Mouse (Mus musculus) E14TG2a.4 (cell line): ENCODE data around the gene Diexf.
A peak's percentile ranks its signal among the peaks of the same experiment; 100 is the strongest.

Experiments used
- H3K27me3 ChIP-seq: 2 replicates; pipeline ENCODE4 v1.6.1; 2014; ENCODE audit warnings: low read length, control low read depth; ENCODE audit not compliant: insufficient read depth
- H3K36me3 ChIP-seq: 2 replicates; pipeline ENCODE4 v1.6.1; 2014; ENCODE audit warnings: low read length, control low read depth; ENCODE audit not compliant: insufficient read depth
- H3K4me1 ChIP-seq: replicated peaks from 2 replicates; pipeline ENCODE4 v1.6.1; 2014; ENCODE audit warnings: low read depth, low read length, control low read depth
- H3K4me3 ChIP-seq: replicated peaks from 2 replicates; pipeline ENCODE4 v1.5.1; 2014; ENCODE audit warnings: mild to moderate bottlenecking, low read length
- H3K9me3 ChIP-seq: 2 replicates; pipeline ENCODE4 v1.6.1; 2014; ENCODE audit warnings: low read length, control low read depth
- CTCF ChIP-seq: conservative IDR thresholded peaks from 2 replicates; pipeline ENCODE4 v1.5.1; 2014; ENCODE audit warnings: low read length
- NANOG ChIP-seq: IDR thresholded peaks from 2 replicates; pipeline ENCODE4 v1.6.1; 2014; ENCODE audit warnings: borderline replicate concordance, low read length, mixed read lengths
- POU5F1 ChIP-seq: IDR thresholded peaks from 2 replicates; pipeline ENCODE4 v1.6.1; 2014; ENCODE audit warnings: low read length, borderline replicate concordance

Diexf gene

DNA sequence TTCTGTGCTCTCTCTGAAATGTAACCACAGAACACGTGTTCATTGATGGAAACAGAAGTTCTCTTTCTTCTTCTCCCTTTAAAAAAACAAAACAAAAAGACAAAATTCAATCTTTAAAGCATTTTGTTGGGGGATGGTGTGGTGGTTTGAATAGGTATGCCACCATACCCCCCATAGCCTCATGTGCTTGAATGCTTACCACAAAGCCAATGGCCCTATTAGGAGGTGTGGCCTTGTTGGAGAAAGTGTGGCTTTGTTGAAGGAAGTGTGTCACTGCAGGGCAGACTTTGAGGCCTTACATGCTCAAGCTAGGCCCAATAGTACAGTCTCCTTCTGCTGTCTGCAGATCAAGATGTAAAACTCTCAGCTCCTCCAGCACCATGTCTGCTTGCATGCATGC, 16.3 kb upstream of the Diexf start:
- no peak for TF ChIP-seq NANOG
- TF ChIP-seq CTCF = no peak
- no peak for TF ChIP-seq POU5F1
- Histone ChIP-seq H3K9me3 (no peaks in the 10 kb centered on the region), H3K4me1 (no peaks in the 10 kb centered on the region), H3K4me3 (no peak overlapping the region), H3K27me3 (peaks cover 41% of the 10 kb centered on the region), H3K36me3 (no peaks in the 10 kb centered on the region)

DNA sequence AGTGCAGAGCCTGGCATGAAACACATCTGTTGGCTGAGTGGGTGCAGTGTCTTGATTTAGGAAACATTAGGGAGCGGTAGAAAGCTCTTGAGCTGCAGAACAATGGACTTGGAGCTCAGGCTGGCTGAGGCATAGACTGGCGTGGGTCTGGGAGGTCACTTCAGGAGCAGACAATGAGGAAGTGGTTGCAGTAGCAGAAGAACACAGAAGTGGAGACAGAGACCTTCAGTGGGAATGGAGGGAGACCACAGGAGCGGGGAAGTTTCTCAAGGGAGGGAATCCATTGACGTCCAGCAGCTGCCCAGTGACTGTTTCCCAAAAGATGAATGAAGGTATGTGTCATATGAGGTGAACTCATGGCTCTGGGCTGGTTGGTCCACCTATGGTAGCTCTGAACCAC, 15.0 kb upstream of the Diexf start:
- Histone ChIP-seq H3K27me3 (peaks cover 29% of the 10 kb centered on the region), H3K4me3 (no peak overlapping the region), H3K4me1 (peaks cover 5% of the 10 kb centered on the region; the same call in 1 of the 2 replicates), H3K9me3 (no peaks in the 10 kb centered on the region), H3K36me3 (no peaks in the 10 kb centered on the region)
- TF ChIP-seq NANOG (no peak), POU5F1 (no peak), CTCF (no peak)

DNA sequence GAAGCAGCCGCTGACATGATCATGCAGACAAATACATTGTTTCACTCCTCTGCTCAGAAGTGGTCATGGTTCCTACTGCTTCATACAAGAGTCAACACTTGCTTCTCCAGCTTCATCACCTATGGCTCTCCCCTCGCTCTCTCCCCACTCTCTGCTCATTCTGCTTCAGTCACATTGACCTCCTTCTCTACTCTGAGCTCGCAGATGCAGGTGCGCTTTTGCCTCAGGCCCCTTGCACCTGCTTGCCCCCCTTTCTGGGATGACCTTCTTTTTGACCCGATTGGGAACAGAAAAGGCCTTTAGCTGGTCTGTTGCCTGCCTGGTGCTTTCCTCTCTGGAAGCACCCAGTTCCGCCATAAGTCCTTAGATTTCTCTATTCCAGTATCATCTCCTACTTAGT, 14.4 kb upstream of the Diexf start:
- no peak for TF ChIP-seq NANOG
- no peak for TF ChIP-seq POU5F1
- TF ChIP-seq CTCF = no peak
- H3K27me3 ChIP-seq = peaks cover 29% of the 10 kb centered on the region
- H3K4me1 ChIP-seq = peaks cover 5% of the 10 kb centered on the region; the same call in 1 of the 2 replicates
- no peak overlapping the region for H3K4me3 ChIP-seq
- H3K9me3 ChIP-seq = no peaks in the 10 kb centered on the region
- H3K36me3 ChIP-seq = no peaks in the 10 kb centered on the region

DNA sequence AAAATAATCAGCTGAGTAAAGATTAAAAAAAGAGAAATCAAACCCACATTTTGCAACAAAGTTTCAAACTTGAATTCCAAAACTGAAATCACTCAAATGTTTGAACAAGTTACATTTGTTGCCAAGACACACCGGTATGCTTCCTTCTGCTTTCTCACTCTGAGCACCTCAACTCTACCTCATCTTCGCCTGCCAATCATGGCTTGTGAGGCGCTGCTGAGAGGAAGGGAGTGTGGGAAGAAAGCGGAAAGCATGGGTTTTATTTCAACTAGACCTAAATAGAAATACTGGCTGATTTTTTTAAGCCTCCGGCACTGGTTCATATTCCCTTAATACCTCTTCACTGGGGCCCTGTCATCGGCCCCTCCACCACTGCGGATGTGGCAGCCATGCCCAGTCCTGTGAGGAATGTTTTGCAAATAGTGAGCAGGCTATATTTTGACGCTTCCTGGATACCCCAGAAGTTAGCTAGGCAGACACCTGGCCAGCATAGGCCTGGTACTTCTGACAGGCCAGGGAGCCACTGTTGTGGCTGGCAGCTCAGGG, 12.5 kb upstream of the Diexf start:
- peaks cover 23% of the 10 kb centered on the region for H3K27me3 ChIP-seq
- peaks cover 5% of the 10 kb centered on the region; the same call in 1 of the 2 replicates for H3K4me1 ChIP-seq
- TF ChIP-seq CTCF = no peak
- TF ChIP-seq POU5F1 = no peak
- no peak for TF ChIP-seq NANOG
- H3K4me3 ChIP-seq = no peak overlapping the region
- no peaks in the 10 kb centered on the region for H3K36me3 ChIP-seq
- no peaks in the 10 kb centered on the region for H3K9me3 ChIP-seq

DNA sequence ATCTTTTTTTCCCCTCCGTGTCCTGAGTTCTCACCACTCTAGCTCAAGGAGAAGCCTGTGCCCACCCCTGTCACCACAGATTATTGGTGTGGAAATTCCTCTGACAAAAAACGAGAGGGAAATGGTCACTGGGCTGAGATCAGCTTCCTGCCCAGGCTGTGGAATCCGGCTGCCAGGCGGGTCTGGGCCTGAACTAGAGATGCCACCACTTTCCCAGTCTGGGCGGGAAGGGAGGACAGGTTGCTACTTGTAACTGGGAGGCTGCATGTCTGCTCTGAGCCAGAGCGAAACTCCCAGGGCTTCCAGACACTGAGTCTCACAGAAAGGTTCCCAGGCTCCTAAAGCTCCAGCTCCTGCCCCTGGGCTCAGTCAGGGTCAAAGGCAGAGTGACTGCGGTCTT, 11.0 kb upstream of the Diexf start:
- Histone ChIP-seq H3K4me3 (no peak overlapping the region), H3K36me3 (no peaks in the 10 kb centered on the region), H3K9me3 (no peaks in the 10 kb centered on the region), H3K27me3 (peaks cover 27% of the 10 kb centered on the region), H3K4me1 (peaks cover 5% of the 10 kb centered on the region; the same call in 1 of the 2 replicates)
- TF ChIP-seq CTCF (no peak), NANOG (no peak), POU5F1 (no peak)

DNA sequence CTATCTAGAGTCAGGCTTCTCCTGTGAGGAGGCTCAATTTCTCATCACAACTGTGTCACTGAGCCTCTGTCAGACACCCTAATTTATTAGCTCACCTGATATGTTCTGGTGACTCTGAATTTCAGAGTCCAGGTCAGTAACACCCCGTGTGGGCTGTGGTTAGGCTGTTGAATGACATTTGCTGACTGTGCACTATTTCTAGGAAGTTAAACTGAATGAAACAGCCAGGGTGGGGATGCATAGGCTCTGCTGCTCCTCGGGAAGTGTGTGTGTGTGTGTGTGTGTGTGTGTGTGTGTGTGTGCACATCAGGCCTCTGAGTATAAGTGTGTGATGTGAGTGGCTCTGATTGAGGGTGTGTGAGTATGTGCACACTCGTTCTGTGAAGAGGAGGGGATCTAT, 8.6 kb upstream of the Diexf start:
- no peak for TF ChIP-seq CTCF
- TF ChIP-seq NANOG = no peak
- no peak for TF ChIP-seq POU5F1
- no peaks in the 10 kb centered on the region for H3K9me3 ChIP-seq
- H3K36me3 ChIP-seq = no peaks in the 10 kb centered on the region
- H3K4me3 ChIP-seq = no peak overlapping the region
- peaks cover 5% of the 10 kb centered on the region; the same call in 1 of the 2 replicates for H3K4me1 ChIP-seq
- peaks cover 25% of the 10 kb centered on the region for H3K27me3 ChIP-seq

DNA sequence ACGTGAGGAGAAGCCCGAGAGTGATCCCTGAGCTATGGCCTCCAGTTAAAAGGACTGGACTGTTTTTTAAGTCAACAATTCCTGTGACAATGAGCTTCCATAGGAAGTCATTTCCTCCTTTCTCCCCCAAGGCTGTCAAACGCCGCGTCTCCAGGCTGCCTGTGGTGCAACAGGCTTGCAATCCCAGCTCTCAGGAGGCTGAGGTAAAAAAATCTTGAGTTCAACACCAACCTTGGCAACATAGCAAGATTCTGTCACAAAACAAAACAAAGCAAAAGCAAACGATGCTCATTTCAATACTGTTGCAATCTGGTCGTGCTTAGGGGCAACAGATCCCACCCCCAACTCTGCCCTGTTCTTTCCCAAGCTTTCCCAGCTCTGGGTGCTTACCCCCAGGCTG, 8.0 kb upstream of the Diexf start:
- no peaks in the 10 kb centered on the region for H3K36me3 ChIP-seq

DNA sequence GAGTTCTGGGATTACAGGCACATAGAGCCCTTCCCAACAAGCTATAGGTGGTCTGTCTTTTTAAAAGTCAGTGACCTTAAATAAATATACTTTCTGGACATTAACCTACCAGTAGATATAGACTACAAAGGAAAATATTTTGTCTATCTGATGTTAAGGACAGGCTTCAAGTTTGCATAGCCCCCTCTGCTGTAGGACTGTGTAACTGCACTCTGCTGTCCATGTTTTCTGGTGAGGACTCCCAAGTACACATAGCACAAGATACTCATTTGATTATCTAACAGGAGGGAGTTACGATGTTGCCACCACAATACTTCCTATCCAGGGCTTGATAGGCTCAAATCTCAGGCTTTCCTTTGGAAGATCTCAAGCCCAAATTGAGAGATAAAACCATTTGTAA, 3.7 kb upstream of the Diexf start:
- H3K4me3 ChIP-seq = no peak overlapping the region

More for the DNA sequence above, 8.0 kb upstream of the Diexf start:
- Histone ChIP-seq H3K27me3 (peaks cover 25% of the 10 kb centered on the region), H3K9me3 (no peaks in the 10 kb centered on the region), H3K4me1 (peaks cover 5% of the 10 kb centered on the region; the same call in 1 of the 2 replicates), H3K4me3 (no peak overlapping the region)
- TF ChIP-seq CTCF (no peak), NANOG (no peak), POU5F1 (no peak)

DNA sequence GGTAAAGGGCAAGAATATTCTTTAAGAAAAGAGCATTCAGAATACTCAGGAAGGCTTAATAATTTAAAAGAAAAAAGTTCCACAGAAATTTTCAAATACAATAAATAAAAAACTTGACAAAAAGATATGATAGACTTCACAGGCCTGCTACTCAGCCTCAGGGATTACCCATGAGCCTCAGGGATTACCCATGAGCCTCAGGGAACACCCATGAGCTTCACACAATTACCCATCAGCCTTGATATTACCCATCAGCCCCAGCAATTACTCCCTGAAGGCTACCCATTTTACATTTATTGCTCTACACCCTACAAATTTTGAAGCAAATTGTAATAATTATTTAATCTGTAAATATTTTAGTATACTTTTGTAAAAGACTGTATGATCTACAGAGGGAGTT, 2.3 kb upstream of the Diexf start:
- H3K27me3 ChIP-seq = peaks cover 10% of the 10 kb centered on the region; the same call in 1 of the 2 replicates
- no peak overlapping the region for H3K4me3 ChIP-seq
- peaks cover 29% of the 10 kb centered on the region for H3K4me1 ChIP-seq
- peaks cover 10% of the 10 kb centered on the region for H3K36me3 ChIP-seq
- no peak for TF ChIP-seq POU5F1
- no peak for TF ChIP-seq CTCF
- TF ChIP-seq NANOG = no peak
- H3K9me3 ChIP-seq = no peaks in the 10 kb centered on the region

More for the DNA sequence above, 3.7 kb upstream of the Diexf start:
- TF ChIP-seq CTCF (peak; percentile 84), POU5F1 (no peak), NANOG (no peak)
- Histone ChIP-seq H3K27me3 (peaks cover 20% of the 10 kb centered on the region), H3K9me3 (no peaks in the 10 kb centered on the region), H3K36me3 (no peaks in the 10 kb centered on the region), H3K4me1 (peaks cover 16% of the 10 kb centered on the region)
